Mouse (Mus musculus): ENCODE measurements around the gene Ap4b1. TPM values are rescaled to one million over a fixed set of nuclear protein-coding genes. Genes with fewer than 3 reads are reported as not detected.
"Not testable (repeated sequence)": the region's sequence is repeated elsewhere in the genome, so short reads cannot be mapped to it uniquely, and the experiment has no call there.

Ap4b1 gene
- polyA plus RNA-seq, 1 experiment: 36.2 TPM

GRCm38 (mm10) chr3:103789096-103789495, 20.2 kb upstream of the Ap4b1 start:
- no peaks in the 10 kb centered on the region for H3K36me3 ChIP-seq (ENCODE audit: control insufficient read depth, insufficient read depth, low read length)

GRCm38 (mm10) chr3:103789891-103790345, 19.4 kb upstream of the Ap4b1 start:
- H3K4me3 ChIP-seq (ENCODE audit: control insufficient read depth, low read depth, low read length): peak overlapping the region; percentile 100
- TF ChIP-seq CTCF (IDR thresholded peaks at IDR 0.05; ENCODE audit: control insufficient read depth, insufficient read depth, insufficient replicate concordance, low read depth, low read length): no peak
- no peak for TF ChIP-seq POLR2A (IDR thresholded peaks at IDR 0.05; ENCODE audit: control insufficient read depth, low read depth, low read length)
- H3K36me3 ChIP-seq (ENCODE audit: control insufficient read depth, insufficient read depth, low read length): no peaks in the 10 kb centered on the region
- H3K4me1 ChIP-seq (ENCODE audit: control insufficient read depth, insufficient read depth, low read length): peaks cover 7% of the 10 kb centered on the region
- H3K27me3 ChIP-seq (ENCODE audit: control insufficient read depth, insufficient read depth, low read length): no peaks in the 10 kb centered on the region
- H3K27ac ChIP-seq (ENCODE audit: control insufficient read depth, insufficient read depth, low read depth, low read length): peak overlapping the region; percentile 86

More at GRCm38 (mm10) chr3:103789096-103789495, 20.2 kb upstream of the Ap4b1 start:
- Histone ChIP-seq H3K27me3 (ENCODE audit: control insufficient read depth, insufficient read depth, low read length) (no peaks in the 10 kb centered on the region), H3K4me3 (ENCODE audit: control insufficient read depth, low read depth, low read length) (peak overlapping the region; percentile 49; the same call in 1 of the 2 replicates), H3K27ac (ENCODE audit: control insufficient read depth, insufficient read depth, low read depth, low read length) (no peak overlapping the region), H3K4me1 (ENCODE audit: control insufficient read depth, insufficient read depth, low read length) (peaks cover 7% of the 10 kb centered on the region)
- TF ChIP-seq POLR2A (IDR thresholded peaks at IDR 0.05; ENCODE audit: control insufficient read depth, low read depth, low read length): no peak
- TF ChIP-seq CTCF (IDR thresholded peaks at IDR 0.05; ENCODE audit: control insufficient read depth, insufficient read depth, insufficient replicate concordance, low read depth, low read length): no peak

GRCm38 (mm10) chr3:103790346-103791145, 18.8 kb upstream of the Ap4b1 start:
- Histone ChIP-seq H3K36me3 (ENCODE audit: control insufficient read depth, insufficient read depth, low read length) (no peaks in the 10 kb centered on the region), H3K4me3 (ENCODE audit: control insufficient read depth, low read depth, low read length) (peak overlapping the region; percentile 100), H3K4me1 (ENCODE audit: control insufficient read depth, insufficient read depth, low read length) (peaks cover 7% of the 10 kb centered on the region), H3K27me3 (ENCODE audit: control insufficient read depth, insufficient read depth, low read length) (no peaks in the 10 kb centered on the region), H3K27ac (ENCODE audit: control insufficient read depth, insufficient read depth, low read depth, low read length) (peak overlapping the region; percentile 86)
- peak; percentile 49; the same call in 1 of the 2 replicates for TF ChIP-seq POLR2A (IDR thresholded peaks at IDR 0.05; ENCODE audit: control insufficient read depth, low read depth, low read length)
- TF ChIP-seq CTCF (IDR thresholded peaks at IDR 0.05; ENCODE audit: control insufficient read depth, insufficient read depth, insufficient replicate concordance, low read depth, low read length): no peak

GRCm38 (mm10) chr3:103791230-103792110, 17.9 kb upstream of the Ap4b1 start, which contains the start of gene Hipk1:
Gene Hipk1 (minus strand): TSS chr3:103791563.
- Histone ChIP-seq H3K4me1 (ENCODE audit: control insufficient read depth, insufficient read depth, low read length) (peaks cover 7% of the 10 kb centered on the region), H3K27me3 (ENCODE audit: control insufficient read depth, insufficient read depth, low read length) (no peaks in the 10 kb centered on the region), H3K4me3 (ENCODE audit: control insufficient read depth, low read depth, low read length) (peak within 1 kb of the TSS; percentile 100), H3K36me3 (ENCODE audit: control insufficient read depth, insufficient read depth, low read length) (no peaks in the 10 kb centered on the region), H3K27ac (ENCODE audit: control insufficient read depth, insufficient read depth, low read depth, low read length) (peak within 1 kb of the TSS; percentile 100)
- no peak for TF ChIP-seq CTCF (IDR thresholded peaks at IDR 0.05; ENCODE audit: control insufficient read depth, insufficient read depth, insufficient replicate concordance, low read depth, low read length)
- peak; percentile 96 for TF ChIP-seq POLR2A (IDR thresholded peaks at IDR 0.05; ENCODE audit: control insufficient read depth, low read depth, low read length)

- Histone ChIP-seq H3K27ac (ENCODE audit: control insufficient read depth, insufficient read depth, low read depth, low read length) (peak overlapping the region; percentile 100), H3K4me3 (ENCODE audit: control insufficient read depth, low read depth, low read length) (peak overlapping the region; percentile 100)
- not testable (repeated sequence) for H3K36me3 ChIP-seq (ENCODE audit: control insufficient read depth, insufficient read depth, low read length); H3K4me1 ChIP-seq (ENCODE audit: control insufficient read depth, insufficient read depth, low read length); H3K27me3 ChIP-seq (ENCODE audit: control insufficient read depth, insufficient read depth, low read length)
Observed at GRCm38 (mm10) chr3:103792111-103792406, 17.3 kb upstream of the Ap4b1 start.

GRCm38 (mm10) chr3:103792566-103792965, 16.8 kb upstream of the Ap4b1 start:
- Histone ChIP-seq H3K4me3 (ENCODE audit: control insufficient read depth, low read depth, low read length) (peak overlapping the region; percentile 45; the same call in 1 of the 2 replicates), H3K27me3 (ENCODE audit: control insufficient read depth, insufficient read depth, low read length) (no peaks in the 10 kb centered on the region), H3K4me1 (ENCODE audit: control insufficient read depth, insufficient read depth, low read length) (peaks cover 7% of the 10 kb centered on the region), H3K36me3 (ENCODE audit: control insufficient read depth, insufficient read depth, low read length) (no peaks in the 10 kb centered on the region), H3K27ac (ENCODE audit: control insufficient read depth, insufficient read depth, low read depth, low read length) (0 out of 2 replicates have a peak overlapping the region, but pooled peaks have one; percentile 51)
- TF ChIP-seq CTCF (IDR thresholded peaks at IDR 0.05; ENCODE audit: control insufficient read depth, insufficient read depth, insufficient replicate concordance, low read depth, low read length): no peak
- TF ChIP-seq POLR2A (IDR thresholded peaks at IDR 0.05; ENCODE audit: control insufficient read depth, low read depth, low read length): no peak

GRCm38 (mm10) chr3:103796389-103796788, 12.9 kb upstream of the Ap4b1 start:
- no peak for TF ChIP-seq POLR2A (IDR thresholded peaks at IDR 0.05; ENCODE audit: control insufficient read depth, low read depth, low read length)
- TF ChIP-seq CTCF (IDR thresholded peaks at IDR 0.05; ENCODE audit: control insufficient read depth, insufficient read depth, insufficient replicate concordance, low read depth, low read length): no peak
- peaks cover 2% of the 10 kb centered on the region for H3K4me1 ChIP-seq (ENCODE audit: control insufficient read depth, insufficient read depth, low read length)

More at GRCm38 (mm10) chr3:103796389-103796788, 12.9 kb upstream of the Ap4b1 start:
- no peak overlapping the region for H3K27ac ChIP-seq (ENCODE audit: control insufficient read depth, insufficient read depth, low read depth, low read length)
- H3K36me3 ChIP-seq (ENCODE audit: control insufficient read depth, insufficient read depth, low read length): no peaks in the 10 kb centered on the region
- H3K4me3 ChIP-seq (ENCODE audit: control insufficient read depth, low read depth, low read length): no peak overlapping the region
- no peaks in the 10 kb centered on the region for H3K27me3 ChIP-seq (ENCODE audit: control insufficient read depth, insufficient read depth, low read length)

Measured in testis, adult 2 months (tissue).